Mouse (Mus musculus) cortical plate, adult 2 months (tissue): ENCODE data around the gene Gcm2.

Experiments used
- CTCF ChIP-seq: fragments of 200-500 bp; IDR thresholded peaks from 2 replicates; pipeline ENCODE4 v1.5.1; 2011; ENCODE audit warnings: mild to moderate bottlenecking, control low read depth, low read length; ENCODE audit not compliant: insufficient read depth; ENCODE audit errors: extremely low read depth
- POLR2A ChIP-seq: fragments of 200-500 bp; IDR thresholded peaks from 2 replicates; pipeline ENCODE4 v1.6.1; 2011; ENCODE audit warnings: mild to moderate bottlenecking, low read length, control low read depth; ENCODE audit not compliant: insufficient read depth; ENCODE audit errors: extremely low read depth

DNA sequence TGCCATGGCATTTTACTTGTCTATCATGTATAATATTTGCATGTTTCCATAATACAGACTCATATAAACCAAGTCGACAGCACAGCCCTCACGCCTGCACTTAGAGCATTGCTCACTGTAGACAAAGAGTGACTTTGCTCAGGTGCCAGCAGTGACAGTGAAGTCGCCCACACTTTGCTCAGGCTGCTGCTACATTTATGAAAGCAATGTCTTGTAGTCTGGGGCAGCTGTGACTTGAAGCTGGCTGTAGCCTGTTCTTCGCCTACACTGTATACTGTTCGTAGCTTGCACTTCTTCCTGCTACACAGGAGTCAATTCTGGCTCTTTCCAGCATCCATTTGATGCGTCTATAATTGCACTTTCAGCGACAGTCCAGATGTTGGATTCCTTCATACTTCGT is 18.2 kb upstream of the Gcm2 start:
- TF ChIP-seq POLR2A (no peak), CTCF (no peak)
